Mouse (Mus musculus) stomach, embryonic 14.5 days (tissue): ENCODE results near the gene 2700049A03Rik. TPM values are rescaled to one million over a fixed set of nuclear protein-coding genes. Genes with fewer than 3 reads are reported as not detected.
A peak's percentile ranks its signal among the peaks of the same experiment; 100 is the strongest.

ENCODE experiments used
- ATAC-seq: fragments of 200-750 bp; cut with Nextera tagmentation; 2 replicates; pipeline ENCODE4 v1.8.0; 2017; ENCODE audit warnings: low read depth, moderate TSS enrichment; ENCODE audit not compliant: insufficient number of reproducible peaks, insufficient read depth, low FRiP score
- H3K27ac ChIP-seq: fragments of 300-500 bp; sonication (generic); 2 replicates; pipeline ENCODE4 v1.5.1; 2014; ENCODE audit warnings: mild to moderate bottlenecking, low read length, moderate library complexity, mixed read lengths
- H3K27me3 ChIP-seq: fragments of 300-500 bp; sonication (generic); 2 replicates; pipeline ENCODE4 v1.6.1; 2014; ENCODE audit warnings: low read length, control low read depth, mixed read lengths; ENCODE audit not compliant: control insufficient read depth, insufficient read depth
- H3K36me3 ChIP-seq: fragments of 300-500 bp; sonication (generic); 2 replicates; pipeline ENCODE4 v1.6.1; 2014; ENCODE audit warnings: mild to moderate bottlenecking, control low read depth, low read length, moderate library complexity, mixed read lengths; ENCODE audit not compliant: control insufficient read depth, insufficient read depth
- H3K4me1 ChIP-seq: fragments of 300-500 bp; sonication (generic); 2 replicates; pipeline ENCODE4 v1.6.1; 2014; ENCODE audit warnings: low read length, control low read depth, mixed read lengths; ENCODE audit not compliant: control insufficient read depth, insufficient read depth
- H3K4me2 ChIP-seq: fragments of 300-500 bp; sonication (generic); replicated peaks from 2 replicates; pipeline ENCODE4 v1.6.1; 2014; ENCODE audit warnings: low read depth, low read length, control low read depth
- H3K4me3 ChIP-seq: fragments of 300-500 bp; sonication (generic); 2 replicates; pipeline ENCODE4 v1.5.1; 2014; ENCODE audit warnings: low read depth, low read length, control low read depth
- H3K9ac ChIP-seq: fragments of 300-500 bp; sonication (generic); replicated peaks from 2 replicates; pipeline ENCODE4 v1.6.1; 2014; ENCODE audit warnings: low read depth, mild to moderate bottlenecking, control low read depth, low read length, moderate library complexity, mixed read lengths
- H3K9me3 ChIP-seq: fragments of 300-500 bp; sonication (generic); 2 replicates; pipeline ENCODE4 v1.6.1; 2016; ENCODE audit warnings: low read depth, low read length, control low read depth; ENCODE audit not compliant: control insufficient read depth
- WGBS: fragments of 180-500 bp; shearing (Covaris S2); extraction: QIAGEN DNeasy Blood & Tissue Kit; methylation state at CpG from one replicate; pipeline ENCODE4 v1.1.7; 2014; 5-methylcytosine and 5-hydroxymethylcytosine counted together
- polyA plus RNA-seq: library from polyadenylated mRNA; unstranded; fragments of >200 nt; fragmentation: Nextera tagmentation; extraction: Ambion mirVana; gene quantifications from 2 replicates; pipeline ENCODE4 v1.2.1, GENCODE M21; 2014

Gene 2700049A03Rik
- polyA plus RNA-seq, 1 experiment from 2014 or later: 17.1 TPM

GRCm38 (mm10) chr12:71233426-71233825 lies 96.8 kb downstream of the 2700049A03Rik start:
- no peaks in the 10 kb centered on the region for H3K9me3 ChIP-seq
- H3K4me2 ChIP-seq: no peak overlapping the region
- peaks cover 4% of the 10 kb centered on the region; the same call in 1 of the 2 replicates for H3K4me1 ChIP-seq
- H3K4me3 ChIP-seq: no peak overlapping the region
- ATAC-seq: no peak
- H3K27me3 ChIP-seq: no peaks in the 10 kb centered on the region
- H3K9ac ChIP-seq: no peak overlapping the region
- H3K36me3 ChIP-seq: no peaks in the 10 kb centered on the region
- H3K27ac ChIP-seq: no peak overlapping the region
- WGBS: 70% methylated on average over 5 of the region's 5 CpGs

DNA sequence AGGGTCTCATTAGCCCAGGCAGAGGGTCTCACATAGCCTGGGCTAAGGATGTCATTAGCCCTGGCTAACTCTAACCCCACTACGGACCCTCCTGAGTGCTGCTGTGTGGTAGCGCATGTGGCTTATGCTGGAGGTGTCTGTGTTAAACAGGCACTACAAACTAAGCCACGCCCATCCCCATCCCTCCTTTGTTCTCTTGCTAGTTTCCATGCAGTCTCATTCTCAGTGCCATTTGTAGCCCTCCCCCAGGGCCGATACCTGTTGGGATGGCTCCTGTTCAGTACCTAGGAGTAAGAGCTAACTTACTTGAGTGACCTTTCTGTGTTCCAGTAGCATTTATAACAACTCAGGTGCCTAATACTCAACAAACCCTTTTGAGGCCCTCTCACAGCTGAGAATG lies 100.4 kb downstream of the 2700049A03Rik start:
- Histone ChIP-seq H3K27ac (no peak overlapping the region), H3K9ac (no peak overlapping the region), H3K4me3 (no peak overlapping the region), H3K27me3 (no peaks in the 10 kb centered on the region), H3K36me3 (0 out of 2 replicates have a peak, but pooled peaks cover 3% of the 10 kb centered on the region), H3K4me2 (no peak overlapping the region), H3K9me3 (peaks cover 3% of the 10 kb centered on the region; the same call in 1 of the 2 replicates), H3K4me1 (no peaks in the 10 kb centered on the region)
- 92% methylated on average over 4 of the region's 4 CpGs for WGBS
- no peak for ATAC-seq

DNA sequence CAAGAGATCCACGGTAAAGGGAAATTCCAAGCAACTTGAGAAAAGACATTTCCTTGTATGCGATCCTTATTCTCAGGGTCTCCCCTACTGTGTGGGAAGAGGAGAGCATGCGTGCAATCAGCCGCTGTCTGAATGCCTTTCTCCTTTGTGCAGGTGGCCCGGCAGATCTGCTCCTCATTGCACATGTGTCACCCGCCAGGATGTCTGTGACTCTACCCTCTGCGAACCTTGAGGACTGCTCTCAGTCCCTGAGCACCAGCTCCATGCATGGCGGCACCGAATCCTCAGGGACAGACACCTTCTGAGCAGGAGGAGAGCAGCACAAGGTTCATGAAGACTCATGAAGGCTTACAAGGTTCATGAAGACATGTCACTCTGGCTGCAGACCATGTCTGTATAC lies 106.1 kb downstream of the 2700049A03Rik start:
- no peak for ATAC-seq
- peaks cover 22% of the 10 kb centered on the region; the same call in 1 of the 2 replicates for H3K9me3 ChIP-seq
- no peak overlapping the region for H3K27ac ChIP-seq
- H3K27me3 ChIP-seq: no peaks in the 10 kb centered on the region
- H3K36me3 ChIP-seq: peaks cover 17% of the 10 kb centered on the region; the same call in 1 of the 2 replicates
- no peak overlapping the region for H3K4me3 ChIP-seq
- no peaks in the 10 kb centered on the region for H3K4me1 ChIP-seq
- H3K4me2 ChIP-seq: no peak overlapping the region
- 97% methylated on average over 9 of the region's 9 CpGs for WGBS
- H3K9ac ChIP-seq: no peak overlapping the region

GRCm38 (mm10) chr12:71244766-71245390 lies 108.2 kb downstream of the 2700049A03Rik start:
- H3K4me2 ChIP-seq: no peak overlapping the region
- no peak overlapping the region for H3K4me3 ChIP-seq
- no peaks in the 10 kb centered on the region for H3K27me3 ChIP-seq
- ATAC-seq: no peak
- H3K9me3 ChIP-seq: peaks cover 22% of the 10 kb centered on the region; the same call in 1 of the 2 replicates
- H3K36me3 ChIP-seq: peaks cover 15% of the 10 kb centered on the region; the same call in 1 of the 2 replicates
- no peak overlapping the region for H3K27ac ChIP-seq
- WGBS: 83% methylated on average over 11 of the region's 11 CpGs
- H3K4me1 ChIP-seq: 0 out of 2 replicates have a peak, but pooled peaks cover 4% of the 10 kb centered on the region
- no peak overlapping the region for H3K9ac ChIP-seq

DNA sequence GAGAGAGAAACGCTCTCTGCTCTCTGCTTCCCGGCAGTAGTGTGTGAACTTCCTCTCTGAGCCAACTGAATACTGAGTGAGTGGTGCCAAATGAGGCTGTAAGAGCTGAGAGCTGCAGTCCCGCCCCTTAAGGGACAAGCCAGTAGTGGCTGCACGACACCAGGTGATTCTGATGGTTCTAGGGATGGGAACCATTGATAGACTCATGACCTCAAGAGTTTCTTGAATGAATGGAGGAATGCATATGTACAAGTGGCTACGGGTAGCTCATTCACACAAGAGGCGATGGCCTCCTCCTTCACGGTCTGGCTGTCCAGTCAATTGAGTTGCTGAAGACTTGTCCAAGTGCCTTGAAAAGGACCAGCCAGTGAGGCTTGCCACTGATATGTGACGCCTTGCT lies 110.5 kb downstream of the 2700049A03Rik start:
- H3K4me3 ChIP-seq: no peak overlapping the region
- H3K9me3 ChIP-seq: peaks cover 17% of the 10 kb centered on the region; the same call in 1 of the 2 replicates
- no peak for ATAC-seq
- H3K4me2 ChIP-seq: no peak overlapping the region
- 85% methylated on average over 8 of the region's 8 CpGs for WGBS
- H3K36me3 ChIP-seq: peaks cover 14% of the 10 kb centered on the region; the same call in 1 of the 2 replicates
- H3K9ac ChIP-seq: no peak overlapping the region
- H3K27ac ChIP-seq: no peak overlapping the region
- H3K27me3 ChIP-seq: no peaks in the 10 kb centered on the region
- 0 out of 2 replicates have a peak, but pooled peaks cover 4% of the 10 kb centered on the region for H3K4me1 ChIP-seq

GRCm38 (mm10) chr12:71249348-71249747 lies 112.7 kb downstream of the 2700049A03Rik start:
- H3K4me2 ChIP-seq: peak overlapping the region; percentile 23; the same call in 1 of the 2 replicates
- H3K4me1 ChIP-seq: 0 out of 2 replicates have a peak, but pooled peaks cover 4% of the 10 kb centered on the region
- no peak overlapping the region for H3K9ac ChIP-seq
- H3K9me3 ChIP-seq: peaks cover 1% of the 10 kb centered on the region; the same call in 1 of the 2 replicates
- 15% methylated on average over 9 of the region's 9 CpGs for WGBS
- peak overlapping the region; percentile 63; the same call in 1 of the 2 replicates for H3K27ac ChIP-seq
- H3K27me3 ChIP-seq: no peaks in the 10 kb centered on the region
- peak; percentile 65; the same call in 1 of the 2 replicates for ATAC-seq
- no peak overlapping the region for H3K4me3 ChIP-seq
- H3K36me3 ChIP-seq: peaks cover under 1% of the 10 kb centered on the region; the same call in 1 of the 2 replicates

- no peak for ATAC-seq
- Histone ChIP-seq H3K4me3 (no peak overlapping the region), H3K27ac (no peak overlapping the region), H3K9ac (no peak overlapping the region), H3K36me3 (no peaks in the 10 kb centered on the region), H3K4me1 (0 out of 2 replicates have a peak, but pooled peaks cover 4% of the 10 kb centered on the region), H3K4me2 (no peak overlapping the region), H3K27me3 (no peaks in the 10 kb centered on the region), H3K9me3 (no peaks in the 10 kb centered on the region)
- WGBS: 54% methylated on average over 11 of the region's 11 CpGs
These were observed 116.0 kb downstream of the 2700049A03Rik start for GRCm38 (mm10) chr12:71252509-71253167.

DNA sequence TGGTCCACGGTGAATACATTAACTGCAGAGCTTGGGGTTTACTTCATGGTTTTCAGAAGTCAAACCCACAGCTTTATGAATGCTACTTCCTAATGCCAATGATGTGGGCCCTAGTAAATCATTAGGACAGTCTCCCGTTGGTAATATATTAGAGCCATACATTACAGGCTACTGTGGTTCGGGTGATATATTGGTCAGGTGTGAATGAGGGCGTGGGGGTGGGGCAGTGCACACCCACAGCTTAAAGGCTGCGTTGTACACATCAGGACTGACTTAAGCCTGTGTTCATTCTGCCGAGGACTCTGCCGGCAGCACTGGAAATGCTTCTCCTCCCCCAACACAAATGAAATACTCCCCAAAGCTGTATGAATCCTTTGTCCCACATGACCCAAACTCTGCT lies 118.1 kb downstream of the 2700049A03Rik start:
- H3K36me3 ChIP-seq: no peaks in the 10 kb centered on the region
- H3K4me2 ChIP-seq: no peak overlapping the region
- H3K9ac ChIP-seq: no peak overlapping the region
- H3K9me3 ChIP-seq: no peaks in the 10 kb centered on the region
- no peak overlapping the region for H3K27ac ChIP-seq
- no peaks in the 10 kb centered on the region for H3K27me3 ChIP-seq
- H3K4me3 ChIP-seq: no peak overlapping the region
- H3K4me1 ChIP-seq: peaks cover 4% of the 10 kb centered on the region; the same call in 1 of the 2 replicates
- ATAC-seq: no peak
- 44% methylated on average over 7 of the region's 7 CpGs for WGBS
